Mouse (Mus musculus) left cerebral cortex, adult 18-20 months (tissue): ENCODE data around the gene Pus7l. TPM values are rescaled to one million over a fixed set of nuclear protein-coding genes. Genes with fewer than 3 reads are reported as not detected.
"Not testable (repeated sequence)": the region's sequence is repeated elsewhere in the genome, so short reads cannot be mapped to it uniquely, and the experiment has no call there.

ENCODE experiments used
- DNase-seq, 2 experiments: peaks; one replicate each; pipeline ENCODE4 v3.0.0; 2021 to 2022; ENCODE audit warnings: low spot score in 2 of 2, mixed read lengths in 1 of 2
- total RNA-seq, 2 experiments: library from RNA; stranded (reverse); gene quantifications; 2 replicates each; pipeline ENCODE4 v1.2.3; 2021

Pus7l gene
- total RNA-seq, 2 experiments from 2014 or later: 2.4 to 3.0 TPM

- no peak for DNase-seq
These were observed 797 bp upstream of the Pus7l start for GRCm38 (mm10) chr15:94544052-94544636.

DNA sequence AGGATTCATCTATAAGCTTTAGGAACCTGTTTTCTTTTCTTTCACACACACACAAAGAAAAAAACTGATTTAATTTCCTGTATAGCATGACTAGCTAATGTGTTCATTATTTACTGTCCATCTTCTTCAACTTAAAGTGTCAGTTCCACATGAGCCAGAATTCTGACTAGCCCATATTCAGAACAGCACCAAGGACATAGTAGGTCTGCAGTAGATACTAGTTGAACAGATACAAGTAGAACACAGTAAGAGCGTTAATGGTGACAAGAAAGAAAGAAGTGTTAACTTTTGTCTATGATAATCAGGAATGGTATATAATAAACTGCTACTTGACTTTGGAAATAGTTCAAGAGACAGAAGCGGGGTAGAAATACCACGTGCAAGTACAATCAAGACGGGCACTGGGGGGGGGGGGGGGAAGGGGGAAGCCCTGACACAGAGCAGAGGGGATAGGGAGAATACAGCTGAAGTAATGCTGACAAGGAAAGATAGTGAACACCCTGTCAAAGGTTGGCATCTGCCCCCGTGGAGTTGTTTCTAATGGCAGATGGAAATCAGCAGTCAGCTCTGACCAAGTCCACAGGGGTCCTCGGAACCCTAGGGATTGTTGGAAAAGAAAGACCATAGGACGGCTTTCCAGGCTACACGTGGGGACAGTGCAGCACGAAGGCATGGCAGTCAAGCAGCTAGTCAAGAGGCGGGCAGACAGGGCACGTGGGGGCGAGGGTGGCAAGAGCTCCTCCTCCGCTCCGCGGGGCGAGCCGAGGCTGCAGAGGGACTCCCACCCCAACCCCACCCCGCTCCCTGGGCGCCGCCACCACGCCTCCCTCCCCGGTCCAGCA is 559 bp downstream of the Pus7l start:
- DNase-seq: no peak

GRCm38 (mm10) chr15:94539296-94539695 is 4.1 kb downstream of the Pus7l start:
- DNase-seq: no peak

- DNase-seq: no peak
These were observed 7.8 kb downstream of the Pus7l start for GRCm38 (mm10) chr15:94535521-94535920.

- no peak for DNase-seq
These were observed 10.4 kb downstream of the Pus7l start for GRCm38 (mm10) chr15:94532956-94533355.

GRCm38 (mm10) chr15:94532306-94532705 is 11.0 kb downstream of the Pus7l start:
- no peak for DNase-seq

GRCm38 (mm10) chr15:94530519-94530918 is 12.8 kb downstream of the Pus7l start:
- no peak for DNase-seq

DNA sequence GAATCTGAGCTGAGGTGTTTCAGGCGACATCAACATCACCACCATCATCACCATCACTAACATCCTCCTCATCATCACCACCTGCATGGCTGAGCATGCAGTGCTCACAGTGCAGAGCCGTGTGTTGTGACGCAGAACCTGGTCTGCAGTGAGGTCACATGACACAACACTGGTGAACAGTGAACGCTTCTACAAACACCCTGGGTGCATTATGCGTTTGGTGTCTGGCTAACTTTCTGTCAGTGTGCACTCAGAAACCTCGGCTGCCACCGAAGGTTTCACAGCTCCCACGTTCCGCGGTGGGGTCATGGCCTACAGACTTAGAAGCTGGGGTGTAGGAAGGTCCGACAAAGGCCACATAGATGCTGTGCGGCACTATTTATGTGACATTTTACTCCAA is 18.4 kb downstream of the Pus7l start:
- no peak for DNase-seq

- DNase-seq: no peak
These were observed 20.1 kb downstream of the Pus7l start for GRCm38 (mm10) chr15:94523251-94523650.

- no peak for DNase-seq
These were observed 22.4 kb downstream of the Pus7l start for GRCm38 (mm10) chr15:94520959-94521358.

DNA sequence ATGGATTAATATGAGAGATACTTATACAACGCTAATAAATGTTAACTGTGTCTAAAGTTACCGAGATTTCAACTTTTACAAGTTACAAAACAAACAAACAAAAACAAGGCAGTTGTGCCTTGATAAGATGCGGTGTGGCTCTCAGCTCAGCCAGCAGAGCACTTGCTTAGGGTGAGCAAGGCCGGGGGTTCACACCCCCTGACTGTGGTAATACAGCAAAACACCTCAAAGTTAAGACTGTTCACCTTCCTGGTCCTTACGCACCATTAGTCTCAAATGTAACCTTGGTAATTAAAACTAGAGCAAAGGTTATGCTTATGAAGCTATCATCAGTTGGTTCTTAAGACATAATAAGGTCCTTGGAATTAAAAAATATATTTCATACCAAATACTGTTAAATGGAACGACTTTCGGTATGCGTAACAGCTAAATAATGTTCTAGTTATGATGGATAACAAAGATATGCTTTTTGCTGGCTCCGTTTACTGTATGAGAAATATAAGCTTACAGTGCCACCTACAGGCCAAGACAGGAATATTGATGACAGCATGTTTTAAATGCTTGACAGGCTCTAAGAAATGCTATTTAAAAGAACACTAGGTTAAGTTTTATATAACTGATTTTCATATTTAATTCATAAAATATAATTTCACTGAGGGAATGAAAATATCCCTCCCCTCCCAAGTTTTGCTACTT is 23.0 kb downstream of the Pus7l start:
- DNase-seq: peak in 1 of 2 experiments; percentile 57

DNA sequence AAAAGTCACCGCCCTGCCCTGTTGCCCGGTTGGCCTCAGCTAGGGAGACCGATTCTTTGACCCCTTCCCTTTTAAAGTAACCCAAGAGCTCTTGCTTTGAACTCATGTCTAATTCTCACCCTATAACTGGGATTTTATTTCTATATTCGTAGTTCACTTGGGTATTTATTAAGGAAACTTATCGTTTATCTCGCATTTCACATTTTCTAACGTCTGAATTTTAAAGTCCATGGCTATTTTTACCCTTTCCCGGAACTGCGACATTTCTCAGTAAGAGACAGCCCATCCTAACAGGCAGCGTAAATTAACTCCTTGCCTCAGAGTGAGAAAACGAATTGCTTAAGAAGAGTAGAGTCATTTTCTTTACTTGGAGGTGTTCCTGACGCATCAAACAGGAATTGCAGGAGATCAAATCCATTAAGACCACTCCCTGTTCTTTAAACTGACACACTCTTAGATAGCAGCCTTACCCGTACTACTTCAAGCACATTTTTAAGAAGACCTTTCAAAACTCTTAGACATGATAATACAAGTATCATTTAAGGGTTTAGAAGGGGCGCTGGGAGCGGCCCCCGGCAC is 25.3 kb downstream of the Pus7l start:
- DNase-seq: no peak

DNA sequence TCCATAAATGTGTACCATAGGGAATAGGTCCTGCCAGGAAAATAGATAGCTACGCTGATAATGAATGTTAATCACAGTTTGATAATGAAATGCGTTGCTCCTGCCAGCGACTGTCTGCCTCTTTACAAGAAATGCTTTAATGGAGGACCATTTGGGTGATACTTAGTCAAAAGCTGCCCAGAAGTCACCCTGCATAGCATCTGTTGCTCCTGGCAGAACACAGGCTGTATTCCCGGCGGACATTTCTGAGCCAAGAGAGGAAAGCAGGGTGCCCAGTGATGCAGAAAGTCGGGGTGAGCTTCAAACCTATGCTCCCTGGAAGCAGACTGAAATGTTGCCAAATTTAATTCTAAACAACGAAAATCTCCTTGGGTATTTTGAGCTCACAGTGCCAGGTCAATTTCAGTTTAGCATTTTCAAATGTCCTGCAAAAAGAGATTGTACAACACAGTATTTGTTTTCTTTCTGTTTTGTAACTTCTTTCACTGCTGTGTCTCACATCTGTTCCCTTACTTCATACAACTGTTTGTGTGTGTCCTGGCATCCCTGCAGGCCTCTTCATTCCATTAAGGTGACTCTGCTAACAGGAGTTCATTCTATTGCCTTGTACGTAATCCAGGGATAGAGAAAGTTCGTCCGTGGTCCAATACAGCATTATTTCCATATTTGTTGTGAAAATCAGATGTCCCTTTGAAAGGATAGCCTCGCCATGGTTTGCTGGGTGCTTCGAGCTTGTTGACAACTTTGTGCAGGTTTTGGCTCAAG is 39.7 kb downstream of the Pus7l start:
- no peak for DNase-seq

DNA sequence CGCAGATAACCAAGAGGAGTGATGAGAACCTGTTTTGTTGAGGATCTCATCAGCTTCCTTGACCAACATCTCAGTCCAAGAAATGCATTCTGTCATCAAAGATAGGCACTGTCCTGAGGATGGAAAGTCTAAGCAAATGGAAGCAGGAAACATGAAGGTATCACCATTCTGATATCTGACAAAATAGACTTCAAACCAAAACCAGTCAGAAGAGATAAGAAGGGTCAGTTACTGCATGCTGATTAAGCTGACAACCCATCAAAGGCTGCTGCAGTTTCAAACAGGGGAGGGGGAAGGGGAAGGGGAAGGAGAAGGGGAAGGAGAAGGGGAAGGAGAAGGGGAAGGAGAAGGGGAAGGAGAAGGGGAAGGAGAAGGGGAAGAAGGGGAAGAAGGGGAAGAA is 44.1 kb downstream of the Pus7l start:
- DNase-seq: no peak

GRCm38 (mm10) chr15:94495936-94496335 is 47.4 kb downstream of the Pus7l start:
- no peak for DNase-seq

GRCm38 (mm10) chr15:94494445-94494844 is 48.9 kb downstream of the Pus7l start:
- DNase-seq: no peak

- no peak for DNase-seq
These were observed 53.9 kb downstream of the Pus7l start for GRCm38 (mm10) chr15:94489433-94489832.

DNA sequence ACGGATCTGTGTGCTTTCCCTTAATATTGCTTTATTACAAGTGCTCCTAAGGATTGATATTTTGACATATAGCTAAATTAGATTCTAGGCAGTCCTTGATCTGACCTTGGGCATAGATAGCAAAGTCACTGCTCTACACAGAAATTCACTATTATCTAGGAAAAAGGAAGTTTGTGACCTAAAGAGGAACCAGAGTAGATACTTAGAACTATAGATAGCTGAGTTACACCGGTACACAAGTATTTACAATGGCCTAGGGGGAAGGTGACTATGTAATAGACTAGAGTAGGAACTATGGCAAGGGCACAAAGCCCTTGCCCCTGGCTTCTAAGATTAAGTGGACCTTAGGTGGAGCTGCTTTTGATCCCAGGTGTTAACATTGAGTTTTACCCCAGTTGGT is 55.3 kb downstream of the Pus7l start:
- not testable (repeated sequence) for DNase-seq

- no peak for DNase-seq
These were observed 60.8 kb downstream of the Pus7l start for GRCm38 (mm10) chr15:94482555-94482954.

GRCm38 (mm10) chr15:94480792-94481191 is 62.6 kb downstream of the Pus7l start:
- no peak for DNase-seq

DNA sequence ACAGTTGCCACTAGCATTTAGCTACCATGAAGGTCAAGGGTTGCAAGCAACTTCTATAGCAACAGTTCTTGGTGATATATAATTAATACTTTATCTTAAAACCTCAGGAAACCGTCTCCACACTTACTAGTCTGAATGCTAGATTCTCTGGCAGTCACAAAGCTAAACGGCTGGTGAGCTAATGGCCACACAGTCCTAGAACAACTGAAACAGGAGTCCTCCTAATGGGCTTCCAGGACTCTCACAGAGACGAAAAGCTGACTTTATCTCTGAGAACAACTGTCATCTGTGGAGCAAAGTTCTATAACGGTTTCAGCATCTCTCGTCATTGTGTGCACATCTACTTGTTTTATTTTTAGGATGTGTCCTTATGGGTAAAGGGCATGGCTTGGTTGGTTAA is 63.1 kb downstream of the Pus7l start:
- no peak for DNase-seq
